Mouse (Mus musculus) left cerebral cortex, postnatal 4 days (tissue): Measurements from ENCODE around the gene Trim45. TPM values are rescaled to one million over a fixed set of nuclear protein-coding genes. Genes with fewer than 3 reads are reported as not detected.

Experiments used
- total RNA-seq, 2 experiments: library from RNA; stranded (reverse); gene quantifications; 2 replicates each; pipeline ENCODE4 v1.2.3; 2021

Trim45 gene
- total RNA-seq, 2 experiments from 2014 or later = 8.4 to 9.7 TPM

Other genes with a start within 250 kb of the Trim45 start
- gene Man1a2, start 236.7 kb upstream of the Trim45 start, total RNA-seq = 100 to 1,000 TPM in 1 of 2 experiments, 10 to 100 TPM in 1; 98.7 to 109 TPM
- not detected for gene Vtcn1, start 96.7 kb upstream of the Trim45 start, total RNA-seq
- 1 to 10 TPM; 3.3 to 3.5 TPM for gene Ttf2, start 47.5 kb downstream of the Trim45 start, total RNA-seq
- gene Cd101, start 107.4 kb downstream of the Trim45 start, total RNA-seq = under 1 TPM; 0.34 to 0.48 TPM
- 10 to 100 TPM; 60.5 to 62.5 TPM for gene Ptgfrn, start 188.1 kb downstream of the Trim45 start, total RNA-seq